Mouse (Mus musculus) brown adipose tissue, adult 24 weeks (tissue): ENCODE measurements around the gene Mif. TPM values are rescaled to one million over a fixed set of nuclear protein-coding genes. Genes with fewer than 3 reads are reported as not detected.

Experiments used
- polyA plus RNA-seq: library from polyadenylated mRNA; stranded (reverse); fragments of >200 nt; gene quantifications from 2 replicates; pipeline ENCODE4 v1.2.4, GENCODE M21; 2012; ENCODE audit not compliant: missing spikeins, insufficient read depth, insufficient read length

The Mif gene
- polyA plus RNA-seq, 1 experiment, result 129 TPM

Other genes with a start within 250 kb of the Mif start
- 0.63 TPM in 1 of 2 replicates, not detected in the other for gene Susd2, start 216.2 kb downstream of the Mif start, polyA plus RNA-seq
- gene Cabin1, start 95.9 kb downstream of the Mif start, polyA plus RNA-seq, result 5.8 and 8.5 TPM in 2 replicates
- 324 and 423 TPM in 2 replicates for gene Ddt, start 86.8 kb downstream of the Mif start, polyA plus RNA-seq
- gene Gm20441, start 79.3 kb downstream of the Mif start, polyA plus RNA-seq, result not detected in 2 replicates
- 3.0 and 3.6 TPM in 2 replicates for gene Gstt3, start 78.8 kb downstream of the Mif start, polyA plus RNA-seq
- 50.1 and 65.2 TPM in 2 replicates for gene Gstt1, start 61.7 kb downstream of the Mif start, polyA plus RNA-seq
- gene Gstt4, start 37.7 kb downstream of the Mif start, polyA plus RNA-seq, result not detected in 2 replicates
- 34.7 and 41.7 TPM in 2 replicates for gene Gstt2, start 22.8 kb downstream of the Mif start, polyA plus RNA-seq
- gene Derl3, start 33.2 kb upstream of the Mif start, polyA plus RNA-seq, result not detected in 2 replicates
- gene Smarcb1, start 61.4 kb upstream of the Mif start, polyA plus RNA-seq, result 27.2 and 35.3 TPM in 2 replicates
- 3,122 and 3,143 TPM in 2 replicates for gene Chchd10, start 72.9 kb upstream of the Mif start, polyA plus RNA-seq
- 4.1 and 7.6 TPM in 2 replicates for gene Mmp11, start 76.3 kb upstream of the Mif start, polyA plus RNA-seq
- not detected in 2 replicates for gene Gm867, start 80.4 kb upstream of the Mif start, polyA plus RNA-seq
- not detected in 2 replicates for gene Vpreb3, start 82.8 kb upstream of the Mif start, polyA plus RNA-seq
- not detected in 2 replicates for gene Gm5134, start 94.3 kb upstream of the Mif start, polyA plus RNA-seq
- 1.6 and 1.9 TPM in 2 replicates for gene Zfp280b, start 172.4 kb upstream of the Mif start, polyA plus RNA-seq